Mouse (Mus musculus): ENCODE measurements around the gene Ric8a.

Ric8a gene

DNA sequence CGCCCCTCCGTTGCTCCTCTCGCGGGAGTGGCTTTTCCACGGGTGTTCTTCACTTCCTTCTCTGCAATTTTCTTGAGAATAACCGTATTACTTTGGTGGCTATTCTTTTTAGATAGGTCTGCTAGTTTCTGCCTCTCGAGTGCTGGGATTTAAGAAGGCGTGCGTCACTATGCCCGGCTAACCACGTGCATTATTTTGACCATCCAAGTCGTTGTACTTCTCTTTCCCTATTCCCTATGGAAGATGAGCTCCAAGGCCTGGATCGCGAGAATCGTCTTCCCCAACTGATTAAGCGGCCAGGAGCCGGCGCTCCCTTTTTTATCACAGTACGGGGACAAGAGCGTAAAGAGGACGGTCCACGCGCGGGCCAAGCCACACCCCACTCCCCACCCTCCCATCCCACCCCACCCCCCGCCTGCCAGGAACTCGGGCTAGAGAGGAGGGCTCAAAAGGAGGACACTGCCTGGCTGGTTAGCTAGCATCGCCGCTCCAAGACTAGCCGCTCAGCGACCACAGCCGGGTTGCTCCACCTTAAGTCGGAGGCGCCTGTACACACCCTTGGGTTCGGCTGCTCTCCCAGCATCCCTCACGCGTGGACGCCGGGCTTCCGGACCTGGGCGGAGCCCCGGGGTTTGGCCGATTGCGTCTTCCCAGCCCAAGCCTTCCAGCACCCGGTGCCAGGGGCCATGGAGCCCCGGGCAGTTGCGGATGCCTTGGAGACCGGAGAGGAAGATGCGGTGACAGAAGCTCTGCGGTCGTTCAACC lies at the start of gene Ric8a:
Ric8a (plus strand) TSS at position 173 of the 765 bp plus-strand sequence.
- peak; percentile 91 for DNase-seq

DNA sequence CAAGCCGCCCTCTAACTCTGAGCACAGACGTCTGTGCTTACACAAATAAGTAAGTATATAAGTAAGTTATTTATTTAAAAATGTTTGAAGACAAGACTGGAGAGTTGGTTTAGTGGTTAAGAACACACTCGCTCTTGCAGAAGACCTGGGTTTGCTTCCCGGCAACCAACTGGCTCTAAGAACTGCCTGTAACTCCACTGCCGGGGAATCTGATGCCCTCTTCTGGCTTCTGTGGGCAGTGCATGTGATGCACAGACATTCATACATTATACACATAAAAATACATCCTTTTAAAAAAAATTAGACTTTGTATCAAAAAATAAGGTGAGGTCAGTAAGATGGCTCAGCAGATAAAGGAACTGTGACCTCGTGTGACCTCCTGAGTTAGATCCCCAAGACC lies 46.3 kb upstream of the Ric8a start:
- DNase-seq = no peak

DNA sequence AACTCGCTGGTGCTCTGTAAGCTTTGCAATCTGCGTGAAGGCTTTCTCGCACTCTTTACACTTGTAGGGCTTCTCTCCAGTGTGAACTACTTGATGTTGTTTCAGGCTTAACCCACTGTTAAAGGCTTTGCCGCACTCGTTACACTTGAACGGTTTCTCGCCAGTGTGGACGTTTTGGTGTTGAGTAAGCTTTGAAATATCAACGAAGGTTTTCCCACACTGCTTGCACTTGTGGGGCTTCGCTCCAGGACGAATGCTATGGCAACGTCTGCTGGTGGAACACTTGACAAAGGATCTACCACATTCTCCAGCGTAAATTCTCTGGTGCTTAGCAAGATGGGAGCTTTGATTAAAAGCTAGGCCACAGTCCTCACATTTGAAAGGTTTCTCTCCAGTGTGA lies 45.0 kb upstream of the Ric8a start:
- no peak for DNase-seq

DNA sequence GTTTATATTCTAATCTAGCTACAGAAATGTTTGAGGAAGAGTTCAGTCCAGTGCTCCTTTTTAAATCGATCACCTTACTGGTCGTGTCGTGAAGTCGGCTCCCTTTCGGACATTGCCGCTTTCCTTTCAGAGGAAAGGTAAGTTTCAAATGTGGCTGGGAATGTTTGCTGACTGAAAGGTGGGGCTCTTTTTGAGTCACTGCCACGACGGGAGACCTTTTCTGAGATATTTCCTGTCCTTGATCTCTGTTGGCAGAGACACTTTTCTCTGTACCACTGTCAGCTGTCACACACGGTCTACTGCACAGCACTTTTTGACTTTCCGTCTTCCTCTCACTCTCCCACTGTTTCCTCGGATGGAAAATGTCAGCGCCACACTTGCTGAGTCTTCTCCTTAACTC lies 43.9 kb upstream of the Ric8a start:
- DNase-seq = no peak

DNA sequence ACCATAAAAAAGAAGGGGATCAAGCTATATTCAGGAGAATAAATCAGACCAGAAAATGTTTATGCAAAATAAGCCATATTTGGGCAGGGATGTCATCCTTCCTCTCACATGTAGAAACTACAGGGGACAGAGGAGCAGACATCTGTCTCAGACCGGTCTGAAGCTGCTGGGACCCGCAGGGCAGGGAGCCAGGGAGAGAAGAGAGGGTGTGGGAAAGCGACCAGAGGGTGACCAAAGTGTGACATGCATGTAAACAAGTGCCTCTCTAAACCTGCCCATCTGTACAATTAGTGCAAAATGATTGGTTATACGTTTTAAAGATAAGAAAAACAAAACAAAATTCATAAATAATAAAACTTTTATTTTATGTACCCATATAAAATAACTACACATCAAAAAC lies 36.6 kb upstream of the Ric8a start:
- no peak for DNase-seq

DNA sequence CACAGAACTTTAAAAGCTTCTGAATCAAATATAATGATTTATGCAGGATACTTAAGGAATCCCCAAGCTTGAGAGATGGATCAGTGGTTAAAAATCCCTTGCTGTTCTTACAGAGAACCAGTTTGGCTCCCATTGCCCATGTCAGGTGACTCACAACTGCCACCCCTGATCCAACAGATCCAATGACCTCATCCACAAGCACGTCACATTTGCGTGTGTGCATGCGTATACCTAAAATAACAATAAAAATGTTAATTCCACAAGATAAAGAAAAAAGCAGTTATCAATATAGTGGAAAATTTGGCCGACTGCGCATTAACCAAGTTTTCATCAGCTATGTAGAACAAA lies 35.5 kb upstream of the Ric8a start:
- peak; percentile 52 for DNase-seq

DNA sequence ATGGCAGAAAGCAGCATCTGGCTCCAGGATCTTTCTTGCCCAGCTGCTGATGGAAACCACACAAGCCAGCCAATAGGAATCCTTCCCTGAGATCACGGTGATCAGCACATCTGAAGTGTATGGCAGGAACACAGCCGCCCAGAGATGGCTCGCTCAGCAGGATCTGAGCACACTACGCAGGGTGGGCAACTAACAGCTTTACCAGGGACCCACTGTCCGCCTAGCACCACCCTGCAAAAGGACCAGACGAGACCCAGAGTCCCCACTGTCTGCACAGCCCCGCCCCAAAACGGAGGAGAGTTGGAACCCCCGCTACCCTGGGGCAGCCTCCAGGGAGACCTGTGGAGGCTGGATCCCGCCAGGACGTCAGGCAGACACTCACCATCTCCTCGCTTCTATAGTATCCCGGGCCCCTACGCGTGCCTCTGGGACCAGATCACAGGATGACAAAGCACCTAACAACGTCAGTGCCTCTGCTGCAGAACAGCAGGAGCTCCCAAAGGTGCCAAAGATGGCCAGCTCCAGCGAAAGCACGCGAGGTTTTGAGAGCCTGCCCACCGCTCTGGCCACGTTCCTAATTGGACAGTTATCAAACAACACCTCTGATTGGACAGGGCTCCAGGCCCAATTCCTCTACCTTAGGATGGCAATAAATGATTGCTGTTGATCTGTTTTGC lies 35.0 kb upstream of the Ric8a start, which contains the start of gene Zfp941:
Zfp941 (minus strand) TSS at position 526 of the 677 bp plus-strand sequence.
- peak; percentile 89 for DNase-seq

DNA sequence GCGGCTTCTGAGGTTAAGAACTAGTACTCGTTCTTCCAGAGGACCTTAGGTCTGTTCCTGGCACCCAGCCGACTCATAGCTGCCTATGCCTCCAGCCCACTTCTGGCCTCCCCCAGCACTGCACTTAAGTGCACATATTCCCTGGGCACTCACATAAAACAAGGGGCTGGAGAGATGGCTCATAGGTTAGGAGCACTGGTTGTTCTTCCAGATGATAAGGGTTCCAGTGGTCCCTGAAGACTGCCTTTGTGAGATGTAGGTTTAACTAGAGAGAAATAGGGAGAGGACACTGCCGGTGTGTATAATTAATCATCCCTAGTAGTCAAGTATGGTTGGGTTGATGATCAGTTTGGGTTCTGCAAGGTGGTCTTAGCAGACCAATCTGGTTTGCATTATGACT lies 34.0 kb upstream of the Ric8a start:
- no peak for DNase-seq

DNA sequence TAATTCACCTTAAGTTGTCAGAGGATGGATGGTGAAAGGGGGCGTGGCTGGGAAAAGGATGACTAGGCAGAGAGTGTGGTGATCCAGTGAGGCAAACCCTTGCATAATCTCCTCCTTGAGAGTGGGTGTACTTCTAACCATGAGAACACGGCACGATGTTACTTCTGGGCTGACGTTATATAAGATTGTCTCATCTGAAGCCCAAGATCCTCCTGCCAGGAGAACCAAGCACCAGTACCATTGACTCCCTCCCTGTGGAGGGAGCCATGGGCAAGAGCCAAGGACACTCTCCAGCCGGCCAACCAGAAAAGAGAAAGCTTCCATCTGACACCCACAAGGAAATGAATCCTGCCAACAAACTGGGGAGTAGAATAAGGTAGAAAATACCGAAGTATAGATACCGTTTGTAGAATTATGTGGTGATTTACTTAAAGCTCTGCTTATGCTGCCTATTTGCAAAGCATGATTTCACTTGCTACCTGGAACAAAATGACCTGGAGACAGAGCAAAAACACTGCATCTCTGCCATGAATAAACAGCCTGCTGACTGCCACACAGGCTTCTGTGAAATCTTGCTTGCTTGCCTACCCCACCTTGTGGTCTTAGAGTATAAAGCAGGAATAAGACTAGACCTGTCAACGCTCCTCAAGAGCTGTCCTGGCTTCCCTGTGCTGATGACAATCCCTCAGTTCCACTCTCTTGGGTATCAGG lies 28.4 kb upstream of the Ric8a start:
- DNase-seq = peak; percentile 83

DNA sequence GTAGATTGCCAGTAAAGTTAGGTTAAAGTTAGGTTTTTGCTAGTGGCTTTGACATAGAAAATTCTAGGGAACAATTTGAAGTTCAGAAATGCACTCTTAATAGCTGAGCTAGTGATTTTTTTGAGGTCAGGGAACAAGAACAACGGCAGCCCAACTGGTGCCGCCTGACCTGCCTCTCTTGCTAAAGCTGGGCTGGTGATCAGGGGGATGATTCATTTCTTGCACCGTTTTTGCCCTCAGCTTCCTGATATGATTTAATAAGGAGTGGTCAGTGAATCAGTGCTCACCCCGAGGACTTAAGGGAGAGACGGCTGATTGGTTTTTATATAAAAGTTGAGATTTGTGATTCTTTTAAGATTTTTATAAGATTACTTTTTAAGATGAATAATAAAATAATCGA lies 25.3 kb upstream of the Ric8a start:
- no peak for DNase-seq

DNA sequence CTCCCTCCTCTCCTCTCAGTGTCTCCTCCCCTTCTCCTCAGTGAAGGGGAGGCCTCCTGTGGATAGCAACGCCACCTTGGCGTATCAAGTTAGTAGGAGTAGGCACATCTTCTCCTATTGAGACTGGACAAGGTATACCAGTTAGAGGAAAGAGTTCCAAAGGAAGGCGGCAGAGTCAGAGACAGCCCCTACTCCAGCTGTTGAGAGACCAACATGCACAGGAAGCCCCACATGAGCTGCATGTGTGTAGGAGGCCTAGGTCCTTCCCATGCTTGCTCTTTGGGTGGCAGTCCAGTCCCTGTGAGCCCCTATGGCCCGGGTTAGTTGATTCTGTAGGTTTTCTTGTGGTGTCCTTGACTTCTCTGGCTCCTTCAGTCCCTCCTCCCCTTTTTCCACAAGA lies 23.4 kb upstream of the Ric8a start:
- DNase-seq = no peak

DNA sequence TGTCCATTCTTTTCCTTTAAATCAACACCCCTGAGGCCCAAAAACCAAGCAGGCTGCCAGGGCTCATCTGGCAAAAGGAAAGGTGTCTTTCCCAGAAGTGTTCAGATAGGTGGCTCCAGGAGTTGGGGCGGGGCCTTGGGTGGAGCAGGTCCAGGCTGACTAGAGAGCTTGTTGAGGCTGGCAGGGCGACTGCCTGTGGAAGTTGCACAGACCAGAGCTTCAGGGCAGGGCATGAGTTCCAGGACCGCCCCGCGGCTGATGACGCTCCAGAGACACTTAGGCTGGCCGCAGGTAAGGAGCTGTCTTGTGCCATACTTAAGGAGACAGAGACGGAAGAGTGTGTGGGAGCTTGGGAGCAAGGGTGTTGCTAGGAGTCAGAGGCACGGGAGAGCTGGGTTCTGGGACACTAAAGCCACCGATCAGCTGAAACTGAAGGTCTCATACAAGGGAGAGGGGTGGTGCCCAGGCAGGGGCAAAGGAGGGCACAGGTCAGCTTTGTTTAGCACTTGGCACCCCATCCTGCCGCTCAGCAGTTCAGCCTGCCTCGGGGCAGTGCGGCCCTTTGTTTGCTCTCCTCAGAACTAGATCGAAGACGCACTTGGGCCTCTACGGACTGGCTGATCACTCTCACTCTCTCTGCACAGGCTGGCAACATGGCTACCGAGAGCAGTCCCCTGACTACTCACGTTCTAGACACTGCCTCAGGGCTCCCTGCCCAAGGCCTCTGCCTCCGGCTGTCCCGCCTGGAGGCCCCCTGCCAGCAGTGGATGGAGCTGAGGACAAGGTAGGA lies 21.6 kb upstream of the Ric8a start, which contains the start of gene Urah:
Urah (plus strand) TSS at position 51 of the 790 bp plus-strand sequence.
- no peak for DNase-seq

DNA sequence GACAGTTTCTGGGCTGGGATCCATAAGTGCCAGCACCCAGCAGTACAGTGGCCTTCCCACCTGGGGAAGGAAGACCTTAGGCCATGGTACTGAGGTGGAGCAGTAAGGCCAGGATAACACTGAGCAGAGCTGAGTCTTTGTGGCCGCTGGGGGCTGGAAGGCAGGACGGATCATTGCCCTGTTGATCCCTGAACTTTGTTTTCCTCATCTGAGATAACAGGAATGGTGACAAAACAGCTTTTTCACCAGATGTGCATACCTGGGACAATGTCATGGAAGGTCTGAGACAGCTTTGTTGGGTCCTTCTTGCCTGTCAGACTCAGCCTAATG lies 21.0 kb upstream of the Ric8a start:
- DNase-seq = no peak

DNA sequence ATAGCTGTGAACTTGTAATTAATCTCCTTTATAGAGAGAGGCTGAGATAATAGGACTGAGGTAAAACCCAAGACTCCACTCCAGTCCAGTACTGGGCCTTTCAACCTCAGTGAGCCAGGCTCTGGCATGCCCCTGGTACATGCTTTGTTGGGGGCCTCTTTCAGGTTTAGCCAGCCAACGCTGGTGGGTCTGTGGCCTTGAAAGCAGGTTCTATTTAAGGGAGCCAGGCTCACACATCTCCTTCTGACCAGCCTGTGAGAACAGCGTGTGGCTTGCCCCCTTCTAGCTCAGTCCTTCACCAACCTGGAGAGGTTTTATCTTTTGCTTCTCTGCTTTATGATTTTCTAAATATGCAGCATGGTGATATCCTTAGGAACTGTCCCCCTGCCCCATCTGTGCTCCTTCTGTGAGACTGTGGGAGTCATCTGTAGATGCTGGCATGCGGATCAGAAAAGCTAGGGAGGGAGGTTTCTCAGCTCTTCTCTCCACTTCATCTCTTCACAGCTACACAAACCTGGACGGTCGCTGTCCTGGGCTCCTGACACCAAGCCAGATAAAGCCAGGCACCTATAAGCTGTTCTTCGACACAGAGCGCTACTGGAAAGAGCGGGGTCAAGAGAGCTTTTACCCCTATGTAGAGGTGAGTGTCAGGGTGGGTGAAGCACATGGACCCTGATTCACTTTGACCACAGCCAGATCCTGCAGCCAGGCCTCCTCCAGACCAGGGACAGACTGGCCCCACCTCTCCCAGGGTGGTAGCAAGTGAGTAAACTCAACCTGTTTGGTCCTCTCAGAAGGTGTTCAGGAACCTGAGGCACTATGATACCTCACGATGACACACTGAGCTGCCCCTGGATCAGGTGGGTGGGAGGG lies 20.3 kb upstream of the Ric8a start:
- DNase-seq = no peak

DNA sequence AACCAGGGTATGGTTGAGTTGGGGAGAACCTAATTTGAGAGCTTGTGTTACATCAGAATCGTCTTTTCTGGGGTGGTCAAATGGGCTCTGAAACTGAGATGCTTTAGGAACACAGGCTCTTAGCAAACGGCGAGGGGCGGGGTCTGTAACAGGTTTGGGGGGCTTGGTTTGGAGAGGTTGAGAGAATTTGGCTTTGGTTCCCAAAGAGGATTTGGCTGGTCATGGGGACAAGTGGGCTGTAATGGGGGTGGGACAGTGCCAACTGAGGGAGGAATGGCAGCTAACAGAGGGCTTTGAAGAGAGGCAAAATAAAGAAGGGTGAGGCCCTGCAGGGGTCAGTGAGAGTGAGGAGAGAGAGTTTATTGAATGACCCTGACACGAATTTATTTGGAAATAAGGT lies 17.2 kb upstream of the Ric8a start:
- no peak for DNase-seq

DNA sequence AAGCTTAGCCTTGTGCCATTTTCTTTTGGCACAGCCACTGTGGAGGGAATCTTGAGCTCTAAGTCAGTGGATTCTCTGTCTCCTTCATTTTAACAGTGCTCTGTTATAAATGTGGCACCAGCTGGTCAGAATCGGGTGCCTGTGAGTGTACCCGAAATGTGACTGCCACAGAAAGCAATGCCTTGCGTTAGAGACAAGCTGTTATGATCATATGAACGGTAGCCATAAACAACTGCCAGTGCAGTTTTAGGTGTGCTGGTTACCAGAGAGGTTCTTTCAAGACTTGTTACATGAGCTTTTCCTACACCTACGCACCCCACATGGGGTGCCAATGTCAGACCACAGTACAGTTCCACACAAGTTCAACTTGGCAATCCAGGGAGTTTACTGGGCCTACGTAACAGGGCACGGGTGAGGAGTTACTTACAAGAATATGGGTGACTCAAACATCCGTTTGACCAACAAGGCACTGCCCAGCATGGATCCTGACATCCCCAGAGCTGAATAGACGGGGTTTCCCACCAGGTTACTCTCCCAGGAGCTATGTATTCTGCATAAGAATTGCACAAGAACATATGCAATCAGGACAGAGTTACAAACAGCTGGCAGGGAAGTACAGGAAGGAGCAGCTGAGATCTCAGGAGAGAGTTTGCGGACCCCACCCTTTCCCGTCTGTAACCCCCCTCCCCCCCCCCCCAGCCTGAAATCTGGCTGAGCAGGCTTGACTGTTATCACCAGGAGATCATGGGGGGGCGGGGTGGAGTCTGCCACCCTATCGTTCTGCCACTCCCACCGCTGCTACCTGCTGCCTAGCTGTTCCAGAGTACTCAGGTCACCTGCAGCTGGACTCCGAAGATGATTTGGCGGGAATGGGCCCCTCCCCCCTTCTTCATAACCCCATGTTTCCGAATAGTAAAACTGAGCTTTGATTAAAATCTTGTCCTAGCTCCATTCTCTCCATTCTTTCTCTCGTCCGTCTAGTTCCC lies 15.7 kb upstream of the Ric8a start:
- no peak for DNase-seq

DNA sequence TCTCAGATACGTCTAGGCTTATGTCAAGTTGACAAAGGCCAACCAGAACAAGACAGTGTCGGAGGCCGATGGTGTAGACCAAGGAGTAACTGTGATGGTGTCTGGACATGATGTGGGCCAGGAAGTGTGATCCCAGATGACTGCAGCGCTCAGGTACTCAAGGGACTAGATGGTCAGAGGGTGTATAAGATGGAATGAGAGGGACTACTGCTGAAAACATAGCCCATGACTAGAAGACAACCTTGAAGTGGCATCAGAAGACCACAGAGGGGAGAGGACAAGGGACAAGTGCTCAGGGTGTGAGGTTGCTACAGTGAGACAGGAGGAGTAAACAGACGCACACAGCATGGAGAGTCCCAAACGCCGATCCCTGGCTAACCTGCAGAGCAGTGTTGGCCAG lies 13.0 kb upstream of the Ric8a start:
- no peak for DNase-seq

DNA sequence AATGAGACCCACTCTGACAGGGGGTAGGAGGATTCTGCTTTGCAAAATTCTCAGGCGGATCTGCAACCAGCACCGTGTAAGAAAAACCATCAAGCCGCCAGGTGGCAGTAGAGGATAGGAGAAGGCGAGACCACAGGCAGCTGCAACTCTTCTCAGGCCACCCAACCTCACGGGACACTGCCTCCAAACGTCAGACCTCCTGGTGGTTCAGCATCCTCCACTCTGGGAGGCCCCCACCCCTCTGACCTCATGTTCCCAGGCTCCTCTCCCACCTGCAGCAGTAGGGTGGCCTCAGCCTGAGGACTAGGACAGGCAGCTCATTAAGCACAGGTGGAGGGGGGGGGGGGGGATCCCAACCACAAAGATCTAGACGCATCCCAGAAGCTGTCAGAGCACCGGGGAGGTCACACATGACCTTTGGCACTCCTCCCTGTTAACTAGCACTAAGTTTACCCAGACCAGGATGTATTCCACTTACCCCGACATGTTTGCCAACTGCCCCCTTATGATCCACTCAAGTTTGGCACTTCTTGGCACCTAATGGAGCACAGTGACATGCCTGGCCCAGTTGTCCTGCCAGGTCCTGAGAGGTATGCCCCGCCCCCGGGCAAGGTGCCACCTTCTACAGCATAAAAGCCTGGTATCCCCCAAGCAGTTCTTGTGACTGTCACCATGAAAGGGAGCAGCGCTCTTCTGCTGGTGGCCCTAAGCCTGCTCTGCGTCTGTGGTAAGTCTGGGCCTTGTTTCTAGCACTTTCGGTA lies 11.7 kb upstream of the Ric8a start, which contains the start of gene Scgb1c1:
Scgb1c1 (plus strand) TSS at position 643 of the 761 bp plus-strand sequence.
- peak; percentile 80 for DNase-seq

DNA sequence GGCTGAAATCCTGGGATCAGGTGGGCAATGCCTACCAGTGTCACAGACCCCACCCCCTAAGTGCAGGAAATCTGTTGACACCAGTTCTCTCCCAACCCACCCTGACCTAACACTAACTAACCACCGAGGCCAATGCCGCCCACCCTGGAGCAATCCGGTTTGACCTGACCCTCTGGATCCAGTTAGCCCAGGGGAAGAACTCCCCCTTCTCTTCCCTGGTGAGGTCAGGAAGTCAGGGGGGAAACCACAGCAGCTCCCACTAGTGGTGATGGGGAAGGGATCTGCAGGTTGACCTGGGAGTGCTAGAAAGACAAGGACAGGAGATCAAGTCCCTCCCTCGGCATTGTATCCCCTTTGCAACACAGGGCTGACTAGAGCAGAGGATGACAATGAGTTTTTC lies 11.1 kb upstream of the Ric8a start:
- DNase-seq = no peak

DNA sequence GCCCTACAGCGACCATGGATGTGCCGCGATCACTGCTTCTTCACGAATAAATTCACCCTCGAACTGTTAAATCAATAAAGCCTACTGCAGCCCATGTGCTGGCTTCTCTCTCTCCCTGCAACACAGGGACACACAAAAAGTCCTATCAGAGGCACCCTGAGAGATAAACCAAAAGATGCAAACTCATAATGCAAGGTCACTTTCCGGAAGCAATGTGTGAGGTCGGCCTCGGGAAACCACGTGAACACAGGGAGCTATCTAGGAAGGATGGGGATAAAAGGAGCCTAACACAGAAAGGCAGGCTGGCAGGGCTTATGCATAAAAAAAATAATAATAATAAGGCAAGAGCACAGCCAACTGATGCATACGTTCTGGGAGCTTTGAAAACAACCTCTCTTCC lies 10.1 kb upstream of the Ric8a start:
- no peak for DNase-seq

Measured in cerebellum, adult 9-11 months (tissue).